Mouse (Mus musculus): ENCODE results near the gene Cracr2a.
A peak's percentile ranks its signal among the peaks of the same experiment; 100 is the strongest.

Cracr2a gene

DNA sequence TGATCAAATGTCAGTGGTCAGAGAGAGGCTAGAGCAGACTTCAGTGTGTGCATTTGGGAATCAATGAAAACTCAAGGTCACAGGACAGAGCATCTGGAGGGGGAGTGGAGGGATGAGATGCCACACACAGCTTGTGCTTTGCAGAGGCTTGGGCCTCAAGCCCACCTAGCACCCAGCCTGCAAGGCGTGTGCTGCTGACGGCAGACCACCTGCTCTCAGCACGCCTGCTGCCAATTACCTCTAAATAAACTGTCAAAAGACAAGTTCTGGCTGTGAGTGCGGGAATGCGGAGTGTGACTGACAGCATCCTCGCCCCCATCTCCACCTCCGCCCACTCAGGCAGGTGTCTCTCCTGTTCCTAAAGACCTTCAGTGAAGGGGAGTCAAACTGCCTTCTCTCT is 131.2 kb downstream of the Cracr2a start:
- DNase-seq (ENCODE audit: low read depth, low spot score): peak; percentile 47

DNA sequence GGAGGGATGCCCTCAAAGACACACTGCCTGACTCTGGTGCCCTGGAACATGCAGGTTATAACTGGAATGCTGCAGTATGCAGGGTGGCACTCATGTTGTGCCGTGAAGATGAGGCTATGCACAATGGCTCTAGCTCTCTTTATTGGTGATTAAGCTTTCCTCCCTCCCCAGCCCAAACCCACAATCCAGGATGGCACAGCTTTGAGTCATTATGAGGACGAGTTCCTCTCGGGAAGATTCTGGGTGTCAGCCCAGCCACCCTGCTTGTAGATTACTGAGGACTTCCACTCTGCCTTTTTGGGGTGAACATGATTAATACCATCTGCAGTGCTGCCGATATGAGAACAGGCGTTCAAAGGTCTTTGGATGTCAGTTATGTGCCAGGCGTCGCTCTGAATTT is 132.5 kb downstream of the Cracr2a start:
- DNase-seq (ENCODE audit: low read depth, low spot score): no peak

DNA sequence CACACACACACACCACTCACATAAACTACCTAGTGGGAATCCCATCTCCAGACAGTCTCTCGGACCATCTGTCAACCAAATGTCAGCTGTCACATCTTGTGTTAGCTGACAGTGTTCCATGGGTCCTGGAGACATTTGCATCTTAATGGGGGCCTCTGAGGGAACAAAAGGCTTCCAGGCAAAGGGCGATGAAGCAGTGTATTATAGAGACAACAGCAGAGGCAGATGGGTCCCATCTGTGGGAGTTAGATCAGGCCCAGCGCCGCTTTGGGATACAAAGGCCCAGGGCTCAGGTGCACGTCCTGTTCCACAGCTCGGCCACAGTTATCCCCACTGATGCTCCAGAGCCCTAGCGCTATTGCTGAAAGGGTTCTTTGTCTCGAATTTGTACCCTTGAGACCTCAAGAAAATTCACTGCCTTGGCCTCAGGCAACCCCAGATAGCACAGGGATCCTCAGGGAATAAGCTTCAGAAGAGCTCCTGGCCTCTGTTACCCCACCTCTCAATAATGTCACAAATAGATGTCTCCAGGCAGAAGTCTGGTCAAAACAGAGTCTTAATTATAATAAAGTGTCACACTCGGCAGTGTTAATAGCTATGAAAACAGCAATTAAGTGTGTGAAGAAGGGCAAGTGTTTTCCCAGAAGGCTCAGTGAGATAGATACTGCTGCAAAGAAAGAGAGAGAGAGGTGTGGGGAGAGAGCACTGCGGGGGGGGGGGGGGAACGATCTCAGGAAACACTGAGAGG is 140.1 kb downstream of the Cracr2a start:
- DNase-seq (ENCODE audit: low read depth, low spot score): peak; percentile 83

DNA sequence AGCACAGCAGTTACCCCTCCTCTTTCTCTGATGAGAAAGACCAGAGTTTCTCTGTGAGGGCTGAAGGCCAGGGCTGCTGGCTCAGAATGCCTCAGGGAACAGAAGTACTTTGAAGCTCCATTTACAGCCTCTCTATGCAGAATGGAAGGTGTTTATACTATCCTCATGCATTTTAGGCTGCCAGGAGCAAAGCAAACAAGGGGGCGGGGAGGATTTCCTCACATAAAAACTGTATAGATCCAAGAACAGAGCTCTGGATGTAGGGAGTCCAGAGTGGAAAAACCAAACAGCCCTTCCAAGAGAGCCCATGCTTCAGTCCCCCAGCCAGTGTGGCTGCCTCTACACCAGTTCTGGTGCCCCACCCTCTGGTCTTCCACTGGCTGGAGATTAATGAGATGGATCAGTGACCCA is 147.1 kb downstream of the Cracr2a start:
- DNase-seq (ENCODE audit: low read depth, low spot score): no peak

DNA sequence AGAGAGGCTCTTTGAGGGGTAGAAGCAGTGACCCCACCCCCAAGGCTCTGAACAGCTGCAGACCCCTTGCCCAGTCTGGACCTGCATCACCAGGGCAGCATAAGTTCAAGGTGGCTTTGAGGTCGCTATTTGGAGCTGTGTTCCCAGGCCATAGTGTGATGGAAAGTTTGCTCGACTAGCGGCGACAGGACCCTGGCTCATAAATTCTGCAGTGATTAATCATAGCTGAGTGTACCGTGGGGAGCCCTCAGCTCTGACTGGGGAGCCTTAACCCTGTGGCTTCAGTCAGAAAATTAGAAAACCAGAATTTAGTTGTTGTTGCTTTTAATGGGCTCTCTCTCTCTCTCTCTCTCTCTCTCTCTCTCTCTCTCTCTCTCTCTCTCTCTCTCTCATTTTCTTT is 153.8 kb downstream of the Cracr2a start:
- DNase-seq (ENCODE audit: low read depth, low spot score): no peak

DNA sequence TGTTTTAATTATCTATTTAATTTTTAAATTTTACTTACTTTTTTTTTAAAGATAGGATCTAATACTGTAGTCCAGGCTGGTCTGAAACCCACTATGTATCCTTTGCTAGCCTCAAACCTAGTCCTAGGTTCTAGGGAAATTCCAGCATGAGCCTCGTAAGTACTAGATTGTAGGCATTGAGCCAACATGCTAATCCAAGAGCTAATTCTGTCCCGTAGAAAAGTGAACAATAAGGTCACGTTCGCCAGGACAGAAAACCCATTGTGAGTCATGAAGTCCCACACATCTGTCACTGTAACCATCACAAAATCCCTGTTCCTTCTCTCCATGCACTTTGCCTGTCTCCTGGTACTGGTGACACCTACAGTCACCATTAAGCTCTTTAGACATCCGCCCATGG is 154.3 kb downstream of the Cracr2a start:
- DNase-seq (ENCODE audit: low read depth, low spot score): no peak

DNA sequence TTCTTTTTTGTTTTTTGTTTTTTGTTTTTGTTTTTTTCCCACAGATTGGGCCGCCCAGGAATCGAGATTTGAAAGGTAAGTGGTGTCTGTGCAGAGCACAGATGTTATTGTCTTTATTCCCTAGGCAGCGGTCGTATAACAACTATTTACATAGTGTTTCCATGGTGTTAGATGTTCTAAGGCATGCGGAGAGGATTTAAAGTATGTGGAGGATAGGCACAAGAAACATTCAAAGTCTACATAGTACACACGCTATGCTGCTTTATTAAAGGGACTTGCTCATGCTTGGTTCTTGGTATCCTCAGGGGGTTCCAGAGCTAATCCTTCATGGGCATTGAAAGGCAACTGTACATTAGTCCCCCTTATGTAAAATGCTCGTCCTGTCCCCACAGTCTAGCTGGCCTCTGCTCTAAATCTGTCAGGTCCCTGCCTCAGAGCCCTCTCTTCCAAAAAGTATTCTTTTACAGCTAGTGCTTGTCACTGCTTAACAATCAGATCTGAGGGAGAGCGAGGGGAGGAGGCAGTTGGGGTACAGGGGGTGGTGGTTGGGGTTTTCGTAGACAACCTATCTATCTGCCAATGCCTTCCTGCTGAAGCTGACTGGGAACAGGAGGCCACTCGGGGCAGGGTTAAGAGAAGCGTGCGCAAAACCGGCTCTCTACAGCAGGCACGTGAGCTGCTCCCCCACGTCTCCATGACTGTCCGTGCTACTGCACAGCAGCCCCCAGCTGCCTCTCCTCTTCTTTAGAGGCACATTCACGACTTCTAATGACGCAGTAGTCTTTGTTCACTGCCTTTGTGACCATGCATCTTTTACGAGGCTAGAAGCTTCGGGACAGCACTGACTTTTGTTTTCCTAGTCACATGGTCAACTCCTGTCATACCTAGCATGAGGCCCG is 156.3 kb downstream of the Cracr2a start:
- no peak for DNase-seq (ENCODE audit: low read depth, low spot score)

DNA sequence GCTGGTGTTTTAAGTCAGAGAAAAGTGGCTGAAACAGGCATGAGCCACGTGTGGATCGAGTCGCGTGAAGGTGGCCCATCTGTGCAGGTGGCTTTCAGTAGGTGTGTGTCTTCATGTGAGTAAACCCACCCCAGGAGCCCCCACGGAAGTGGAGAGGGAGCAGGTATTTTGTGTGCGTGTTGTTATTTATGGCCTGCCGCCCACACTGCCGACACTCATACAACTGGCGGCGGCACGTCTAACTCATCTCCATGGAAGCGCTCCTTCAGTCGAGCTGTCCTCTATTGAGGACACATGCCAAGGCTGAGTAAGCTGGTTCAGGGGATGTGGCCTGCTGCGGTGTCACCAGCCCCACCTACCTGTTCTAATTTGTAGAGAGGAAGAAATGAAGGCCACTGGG is 158.7 kb downstream of the Cracr2a start:
- no peak for DNase-seq (ENCODE audit: low read depth, low spot score)

DNA sequence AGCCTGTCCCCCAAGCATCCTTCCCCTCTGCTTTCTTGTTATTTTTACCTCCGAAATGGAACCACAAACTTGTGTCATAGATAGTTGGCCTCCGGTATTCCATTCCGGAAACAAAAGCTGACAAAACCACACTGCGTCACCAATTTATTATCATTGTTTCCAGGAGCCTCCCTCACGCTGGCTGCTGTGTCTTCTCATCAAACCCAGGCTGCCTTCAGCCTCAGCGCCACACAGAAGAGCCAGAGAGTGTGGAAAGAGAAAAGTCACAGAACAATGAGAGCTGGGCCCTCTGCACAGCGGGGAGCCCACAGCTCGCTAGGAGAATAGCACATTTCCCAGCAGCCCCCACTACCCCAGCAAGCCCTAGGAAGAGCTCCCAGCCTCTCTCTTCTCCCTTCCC is 162.0 kb downstream of the Cracr2a start:
- DNase-seq (ENCODE audit: low read depth, low spot score): peak; percentile 70
